Mouse (Mus musculus) fibroblast of lung, adult 2 months (primary cell): Measurements from ENCODE around the gene Rcbtb2.
"Not testable (repeated sequence)": the region's sequence is repeated elsewhere in the genome, so short reads cannot be mapped to it uniquely, and the experiment has no call there.

Experiments used
- DNase-seq: peaks from one replicate; pipeline ENCODE4 v3.0.0-alpha.2; 2011; ENCODE audit warnings: low read depth

Gene Rcbtb2

DNA sequence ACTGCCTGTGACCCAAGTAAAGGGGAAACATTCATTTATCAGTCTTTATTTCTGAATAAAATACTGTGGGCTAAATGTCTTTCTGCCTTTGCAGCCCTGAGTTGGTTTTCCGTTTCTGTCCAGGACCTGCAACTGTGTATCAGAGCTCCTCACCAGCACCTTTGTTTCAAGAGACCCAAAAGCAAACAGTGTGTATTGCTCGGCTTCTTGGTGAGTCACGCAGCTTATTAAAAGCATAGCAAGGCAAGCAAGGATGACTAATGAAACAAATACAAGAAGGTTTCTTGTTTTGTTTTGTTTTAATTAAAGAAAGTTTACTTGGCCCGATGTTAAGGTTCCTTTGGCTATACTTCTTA is at the start of gene Rcbtb2:
Gene Rcbtb2, plus strand, starts transcription at position 115 of the 356 bp plus-strand sequence.
- no peak for DNase-seq

DNA sequence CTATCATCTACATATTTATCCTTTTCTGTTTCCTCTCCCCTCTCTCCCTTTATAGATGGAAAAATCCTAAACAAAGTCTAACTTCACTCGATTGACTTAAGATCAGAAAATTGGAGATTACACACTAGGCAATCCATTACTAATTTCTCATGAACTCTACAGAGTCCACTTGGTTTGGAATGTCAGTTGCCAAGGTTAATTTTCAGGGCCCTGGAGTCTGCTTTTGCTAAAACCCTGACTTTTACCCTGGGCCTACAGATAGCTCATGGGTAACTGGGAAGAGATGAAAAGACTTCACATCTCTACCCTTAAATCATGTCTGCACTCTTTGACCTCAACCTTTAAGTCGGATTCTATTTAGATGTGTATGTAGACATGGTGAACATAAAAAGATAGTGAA is 39.3 kb upstream of the Rcbtb2 start:
- DNase-seq = no peak

DNA sequence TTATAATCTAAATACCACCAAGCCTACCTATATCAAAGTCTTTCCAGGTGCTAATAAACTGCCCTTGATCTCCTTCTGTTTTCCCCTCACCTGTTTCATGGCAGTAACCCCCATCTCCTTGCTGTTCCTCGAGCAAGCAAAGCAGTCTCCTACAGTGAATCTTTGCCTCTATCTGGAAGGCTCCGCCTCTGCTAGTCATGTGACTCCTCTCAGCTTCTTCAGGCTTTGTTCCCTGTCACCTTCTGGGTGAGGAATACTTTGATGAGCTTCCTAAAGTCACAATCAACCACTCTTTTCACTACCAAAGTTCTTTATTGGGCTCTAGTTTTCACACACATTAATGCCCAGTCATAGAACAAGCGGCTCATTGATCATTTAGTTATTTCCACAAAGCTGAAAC is 36.4 kb upstream of the Rcbtb2 start:
- DNase-seq = no peak

DNA sequence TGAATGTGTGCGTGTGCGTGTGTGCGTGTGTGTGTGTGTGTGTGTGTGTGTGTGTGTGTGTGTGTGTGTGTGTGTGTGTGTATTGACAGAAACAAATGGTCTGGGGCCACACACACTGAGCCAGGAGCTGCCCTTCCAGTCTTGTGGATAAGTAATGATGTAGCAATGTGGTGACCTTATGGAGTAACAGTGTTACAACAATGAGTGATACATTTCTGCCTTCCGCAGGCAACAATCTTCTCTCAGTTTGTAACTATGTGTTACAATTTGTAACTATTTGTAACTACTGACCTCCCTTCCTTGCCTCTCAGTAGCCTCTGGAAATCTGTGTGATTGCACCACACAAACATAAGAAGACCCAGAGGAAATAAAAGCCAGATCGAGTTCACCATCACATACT is 35.6 kb upstream of the Rcbtb2 start:
- no peak for DNase-seq

DNA sequence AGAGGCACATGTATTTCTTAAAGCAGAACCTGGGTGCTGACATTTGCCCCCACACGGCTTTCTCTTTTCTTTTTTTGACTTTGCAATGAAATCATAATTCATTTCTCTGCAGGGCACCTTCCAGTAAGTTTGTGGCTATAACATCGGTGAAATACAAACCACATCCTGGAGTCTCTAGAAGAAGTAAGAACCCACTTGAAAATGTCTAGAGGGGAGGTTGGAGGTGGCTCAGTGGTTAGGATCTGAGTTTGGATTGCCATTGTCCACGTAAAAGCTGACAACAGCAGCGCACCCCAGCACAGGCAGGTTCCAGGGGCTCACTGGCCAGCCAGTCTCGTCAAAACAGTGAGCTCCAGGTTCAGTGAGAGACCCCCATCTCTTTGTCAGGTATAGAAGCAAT is 35.1 kb upstream of the Rcbtb2 start:
- DNase-seq = no peak

DNA sequence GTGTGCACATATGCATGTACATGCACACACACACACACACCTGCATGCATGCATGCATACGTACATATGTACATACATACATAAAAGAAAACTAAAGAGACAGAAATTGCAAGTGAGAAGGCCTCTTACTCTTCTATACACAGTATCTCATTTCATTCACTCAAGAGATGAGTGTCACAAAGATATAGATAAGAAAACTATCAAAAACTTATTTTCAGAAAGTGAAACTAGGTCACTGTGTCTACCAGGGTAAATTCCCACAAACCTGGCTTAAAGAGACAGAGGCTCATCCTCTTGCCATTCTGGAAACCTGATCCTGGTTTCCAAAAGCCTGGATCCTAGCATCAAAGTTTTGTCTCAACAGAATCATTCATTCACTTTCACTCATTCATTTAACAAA is 34.6 kb upstream of the Rcbtb2 start:
- no peak for DNase-seq

DNA sequence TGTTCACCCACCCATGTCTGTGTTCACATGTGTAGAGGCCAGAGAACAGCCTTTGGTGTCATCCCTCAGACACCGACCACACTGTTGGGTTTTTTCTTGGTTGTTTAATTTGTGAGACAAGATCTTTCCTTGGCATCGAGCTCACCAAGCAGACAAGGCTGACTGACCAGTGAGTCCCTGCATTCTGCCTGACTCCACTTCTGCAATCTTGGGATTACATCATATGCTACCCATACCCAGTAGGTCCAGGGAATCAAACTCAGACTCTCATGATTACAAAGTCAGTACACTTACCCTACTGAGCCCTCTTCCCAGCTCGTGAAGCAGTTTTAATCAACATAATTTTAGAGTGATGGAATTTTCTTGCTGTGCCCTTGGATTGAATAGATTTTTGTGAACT is 30.0 kb upstream of the Rcbtb2 start:
- DNase-seq = no peak

DNA sequence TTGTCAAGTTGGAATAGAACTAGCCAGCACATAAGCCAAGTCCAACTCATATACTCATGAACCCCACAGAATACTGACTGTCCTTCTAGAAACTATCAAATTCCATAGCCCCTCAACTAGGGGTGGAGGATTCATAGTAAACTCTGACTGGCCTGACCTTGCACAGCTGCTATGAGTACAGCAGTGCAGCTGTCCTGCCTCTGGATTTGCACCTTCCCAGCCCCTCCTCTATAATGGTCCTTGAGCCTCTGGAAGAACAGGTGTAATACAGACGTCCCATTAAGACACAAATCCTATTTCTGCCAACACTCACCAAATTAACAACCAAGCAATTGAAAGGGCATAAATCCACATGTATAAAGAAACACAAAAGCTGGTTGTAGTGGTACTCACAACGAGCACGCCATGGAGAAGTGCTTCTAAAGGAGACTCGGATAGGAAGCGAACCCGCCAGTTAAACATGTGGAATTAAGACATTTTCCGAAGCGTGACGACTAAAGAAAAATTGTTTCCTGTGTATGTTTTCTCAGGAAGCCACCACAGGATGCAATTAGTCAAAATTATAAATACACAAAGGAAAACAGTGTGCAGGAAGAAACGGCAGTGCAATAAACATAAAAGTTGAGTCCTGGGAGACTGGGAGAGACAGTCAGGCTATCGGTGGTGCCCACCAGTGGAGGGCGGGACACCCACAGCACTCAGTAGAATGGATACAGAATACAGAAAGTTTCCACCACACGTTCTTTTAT is 27.9 kb upstream of the Rcbtb2 start:
- no peak for DNase-seq

DNA sequence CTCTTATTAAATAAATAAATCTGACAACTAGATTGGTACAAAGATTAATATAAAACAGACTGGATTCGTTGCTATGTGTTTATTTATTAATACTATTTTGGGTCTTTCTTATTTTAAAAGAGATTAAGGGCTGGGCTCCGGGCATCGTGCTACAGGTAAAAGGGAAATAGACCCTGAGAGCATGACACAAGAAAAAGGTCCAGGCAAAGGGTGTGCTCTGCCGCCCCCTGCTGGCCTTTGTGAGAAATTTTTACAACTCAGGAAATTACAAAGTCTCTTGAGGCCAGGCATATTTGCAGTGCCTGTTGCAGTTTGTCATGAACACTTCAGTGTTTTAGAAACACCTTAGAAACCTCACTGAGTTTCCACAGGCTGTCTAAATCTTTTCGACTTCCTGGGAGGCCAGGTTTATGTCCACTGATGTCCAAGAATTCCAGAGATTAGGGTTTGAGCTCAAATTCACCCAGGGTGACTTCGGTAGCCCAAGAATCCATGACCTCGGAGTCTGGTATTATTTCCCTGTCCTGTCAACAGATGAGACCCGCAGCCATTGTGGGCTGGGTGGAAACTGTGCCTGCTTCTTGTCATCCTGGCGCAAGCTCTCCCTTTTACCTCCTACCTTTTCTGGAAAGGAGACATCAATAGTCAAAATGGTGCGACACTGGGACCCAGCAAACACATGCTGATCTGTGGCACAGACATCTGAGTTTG is 24.0 kb upstream of the Rcbtb2 start:
- DNase-seq = no peak

DNA sequence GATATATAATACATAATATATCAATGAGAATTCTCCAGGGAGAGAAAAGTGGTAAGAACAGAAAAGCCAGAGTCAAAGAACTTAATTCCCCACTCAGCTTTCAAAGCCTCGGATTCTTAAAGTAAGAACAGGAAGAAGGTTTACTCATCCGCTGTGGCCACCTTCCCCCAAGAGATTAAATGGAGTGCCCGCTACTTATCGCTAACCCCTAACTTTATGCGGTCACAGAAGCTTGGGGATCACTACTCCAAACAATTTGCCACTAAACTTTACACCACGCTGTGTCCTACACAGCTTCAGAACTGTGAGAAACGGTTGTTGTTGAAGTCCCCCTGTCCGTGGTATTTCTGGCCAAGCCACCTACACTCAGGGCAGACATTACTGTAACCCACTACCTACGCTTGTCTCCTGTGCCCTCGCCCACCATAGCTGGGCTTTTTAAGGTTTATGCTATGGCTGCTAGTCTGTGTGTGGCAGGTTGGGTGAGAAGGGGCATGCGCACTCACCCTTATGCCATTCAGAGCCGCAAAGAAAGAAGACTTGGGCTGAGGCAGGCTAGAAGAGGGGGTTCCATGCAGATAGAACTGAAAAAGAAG is 20.5 kb upstream of the Rcbtb2 start:
- DNase-seq = no peak

DNA sequence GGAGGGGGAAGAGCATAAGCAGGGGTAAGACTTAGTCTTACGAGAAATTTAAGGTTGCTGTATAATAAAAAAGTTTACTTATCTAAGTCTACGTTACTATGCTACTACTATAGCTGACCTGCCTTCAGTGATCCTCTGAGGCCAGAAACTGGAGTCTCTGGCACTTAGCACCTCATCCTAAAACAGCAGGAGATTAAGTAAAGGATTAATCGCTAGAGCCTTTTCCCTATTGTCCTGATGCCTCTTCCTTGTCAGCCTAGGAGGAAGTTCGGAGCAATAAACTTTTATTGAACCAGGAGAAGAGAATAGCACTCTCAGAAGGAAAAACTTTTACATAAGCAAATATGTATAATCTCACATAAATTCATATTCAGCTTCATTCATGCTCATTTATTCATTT is 19.9 kb upstream of the Rcbtb2 start:
- DNase-seq = not testable (repeated sequence)

DNA sequence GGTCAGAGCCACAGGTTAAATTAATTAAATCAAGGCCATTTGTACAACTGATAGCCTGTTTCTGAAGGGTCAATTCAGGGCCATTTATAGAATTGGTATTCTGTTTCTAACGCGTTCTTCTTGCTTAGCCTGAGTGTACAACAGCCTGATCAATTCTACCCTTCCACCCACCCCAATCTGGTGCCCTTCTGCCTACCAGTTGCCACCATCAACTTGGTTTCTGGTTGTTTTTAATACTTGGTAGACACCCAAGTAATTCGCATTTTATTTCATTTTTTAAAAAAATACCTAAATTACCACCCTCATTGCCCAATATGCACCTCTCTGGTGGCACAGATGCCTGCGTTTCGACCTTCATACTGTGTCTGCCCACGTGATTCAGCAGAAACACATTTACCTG is 17.9 kb upstream of the Rcbtb2 start:
- DNase-seq = no peak

DNA sequence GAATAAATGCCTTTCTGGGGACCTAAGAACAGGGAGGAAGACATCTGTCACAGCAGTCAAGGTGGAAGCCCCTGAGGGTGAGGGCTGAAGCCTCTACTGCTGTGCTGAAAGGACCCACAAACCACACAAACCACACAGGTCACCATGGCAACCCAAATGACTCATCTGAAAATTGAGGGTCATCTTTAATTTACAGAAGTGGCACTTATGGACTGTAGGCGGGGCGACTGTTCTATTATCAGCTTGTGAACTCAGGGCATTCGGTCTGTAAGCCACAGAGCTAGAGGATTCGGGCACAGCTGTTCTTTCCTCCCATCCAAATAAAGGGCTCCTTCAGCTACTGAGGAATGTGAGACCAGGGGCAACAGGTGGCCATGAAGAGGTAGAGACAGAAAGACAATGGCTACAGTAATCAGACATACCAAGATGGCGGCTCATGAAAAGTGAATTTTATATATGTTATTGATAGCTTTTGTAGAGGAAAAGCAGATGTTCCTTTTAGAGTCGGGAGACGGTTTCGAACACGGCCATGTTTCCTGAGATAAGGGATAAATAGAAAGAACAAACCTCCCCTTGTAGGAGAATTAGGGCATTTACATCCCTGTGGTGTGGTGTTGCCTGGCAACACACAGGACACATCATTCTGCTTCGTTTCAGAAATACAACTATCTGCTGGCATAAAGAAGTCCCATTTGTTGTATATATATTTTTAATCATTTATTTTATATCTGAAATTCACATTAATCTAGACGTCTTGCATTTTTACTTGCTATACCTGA is 17.2 kb upstream of the Rcbtb2 start:
- no peak for DNase-seq

DNA sequence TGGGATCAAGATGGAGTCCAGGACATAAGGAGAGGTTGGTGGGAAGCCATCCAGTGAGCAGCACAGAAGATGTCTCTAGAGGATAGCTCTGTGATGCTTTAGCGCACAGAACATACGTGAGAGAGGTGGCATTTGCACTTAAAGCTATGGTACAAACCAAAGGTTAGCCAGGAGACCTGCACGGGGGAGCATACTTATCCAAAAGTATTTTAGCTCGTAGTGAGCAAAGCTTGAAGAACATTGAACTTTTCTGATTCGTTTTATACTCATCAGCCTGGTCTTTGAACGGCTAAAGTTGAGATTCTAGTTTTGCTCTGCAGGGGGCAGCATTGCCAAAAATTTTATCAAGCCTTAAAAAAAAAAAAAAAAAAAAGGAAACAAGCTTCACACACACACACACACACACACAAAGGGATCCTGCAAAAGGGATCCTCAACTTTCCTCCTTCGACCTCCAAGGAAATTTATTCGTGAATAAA is 16.6 kb upstream of the Rcbtb2 start:
- no peak for DNase-seq

DNA sequence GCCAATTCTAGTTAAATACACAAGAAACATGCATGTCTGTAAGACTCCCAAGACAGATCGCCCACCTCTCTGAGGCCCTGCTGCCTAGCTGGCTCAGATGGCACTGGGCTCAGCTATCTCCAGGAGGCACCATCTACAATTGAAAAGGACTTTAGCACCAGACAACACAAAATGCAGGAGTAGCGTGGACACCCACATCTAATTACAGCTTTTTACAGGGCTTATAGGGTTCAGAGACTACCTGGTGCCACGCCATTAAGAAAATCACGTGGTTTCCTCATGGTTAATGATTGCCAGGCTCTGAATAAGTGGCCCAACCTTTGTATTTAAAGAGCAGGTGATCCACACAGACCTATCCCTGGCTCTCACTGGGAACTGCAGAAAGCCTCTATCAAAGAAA is 15.9 kb upstream of the Rcbtb2 start:
- DNase-seq = no peak

DNA sequence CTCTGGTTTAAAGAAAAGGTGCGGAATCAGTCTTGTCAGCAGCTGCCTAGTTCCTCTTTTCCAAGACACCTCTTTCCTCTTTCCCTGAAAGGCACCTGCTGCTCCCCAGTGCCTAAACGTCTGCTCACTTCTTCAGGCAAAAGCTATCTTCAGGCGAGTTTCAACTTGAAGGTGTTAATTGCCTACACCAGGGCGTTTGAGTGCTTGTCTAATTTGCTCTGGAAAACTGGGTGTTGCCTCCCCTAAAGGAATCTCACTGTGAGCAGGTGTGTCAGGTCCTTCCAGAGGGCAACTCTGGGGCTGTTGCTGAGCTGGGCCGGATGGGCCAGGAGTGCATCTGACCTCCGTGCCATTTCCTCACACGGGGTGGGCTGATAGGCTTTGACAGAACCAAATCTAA is 15.5 kb upstream of the Rcbtb2 start:
- no peak for DNase-seq

DNA sequence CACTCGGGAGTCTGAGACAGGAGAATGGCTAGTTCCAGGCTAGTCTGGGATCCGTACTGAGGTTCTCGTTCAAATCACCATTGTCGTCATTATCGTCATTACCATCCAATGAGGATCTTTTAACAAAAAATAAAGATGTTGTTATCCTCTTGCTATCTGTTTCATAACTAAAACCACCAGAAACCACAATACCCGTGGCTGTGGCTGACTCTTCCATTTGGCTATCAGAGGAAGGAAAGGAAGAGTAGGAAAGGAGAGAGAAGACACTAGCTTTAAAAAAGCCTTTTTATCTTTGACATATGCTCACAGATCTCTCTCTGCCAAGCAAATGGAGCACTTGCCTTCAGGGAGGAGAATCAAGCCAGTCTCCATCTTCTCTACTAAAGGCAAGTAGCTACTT is 14.9 kb upstream of the Rcbtb2 start:
- DNase-seq = no peak

DNA sequence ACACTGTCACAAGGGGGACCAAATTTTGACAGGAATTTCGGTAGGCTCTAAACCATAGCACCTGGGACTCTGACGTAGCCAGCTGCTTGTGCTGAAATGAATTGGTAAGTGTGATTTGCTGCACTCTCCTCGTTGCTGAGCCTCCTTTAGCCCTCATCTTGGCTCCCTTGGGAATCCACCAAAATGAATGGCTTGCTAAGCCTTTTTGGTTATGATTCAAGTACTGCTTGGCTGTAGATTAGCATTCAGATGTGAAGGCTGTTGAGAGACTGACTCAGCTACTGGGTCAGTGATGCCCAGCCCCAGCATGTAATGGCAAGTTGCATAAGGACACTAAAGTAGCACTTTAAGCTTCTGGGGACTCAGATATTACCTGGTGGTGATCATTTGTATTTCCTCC is 12.2 kb upstream of the Rcbtb2 start:
- DNase-seq = no peak

DNA sequence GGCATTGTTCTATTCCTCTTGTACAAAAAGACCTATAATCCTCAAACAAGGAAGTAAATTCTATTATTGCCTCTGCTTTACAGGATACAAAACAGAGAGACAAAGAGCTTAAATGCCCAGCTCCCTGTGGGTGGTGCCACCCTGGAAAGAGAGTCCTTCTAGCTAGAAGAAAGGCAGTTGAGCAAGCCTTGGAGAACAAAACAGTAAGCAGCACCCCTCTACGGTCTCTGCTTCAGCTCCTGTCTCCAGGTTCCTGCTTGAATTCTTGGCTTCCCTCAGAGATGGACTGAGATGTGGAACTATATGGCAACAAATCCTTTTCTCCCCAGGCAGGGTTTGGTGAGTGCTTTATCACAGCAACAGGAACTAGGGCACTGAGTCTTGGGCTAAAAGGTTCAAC is 11.7 kb upstream of the Rcbtb2 start:
- no peak for DNase-seq

DNA sequence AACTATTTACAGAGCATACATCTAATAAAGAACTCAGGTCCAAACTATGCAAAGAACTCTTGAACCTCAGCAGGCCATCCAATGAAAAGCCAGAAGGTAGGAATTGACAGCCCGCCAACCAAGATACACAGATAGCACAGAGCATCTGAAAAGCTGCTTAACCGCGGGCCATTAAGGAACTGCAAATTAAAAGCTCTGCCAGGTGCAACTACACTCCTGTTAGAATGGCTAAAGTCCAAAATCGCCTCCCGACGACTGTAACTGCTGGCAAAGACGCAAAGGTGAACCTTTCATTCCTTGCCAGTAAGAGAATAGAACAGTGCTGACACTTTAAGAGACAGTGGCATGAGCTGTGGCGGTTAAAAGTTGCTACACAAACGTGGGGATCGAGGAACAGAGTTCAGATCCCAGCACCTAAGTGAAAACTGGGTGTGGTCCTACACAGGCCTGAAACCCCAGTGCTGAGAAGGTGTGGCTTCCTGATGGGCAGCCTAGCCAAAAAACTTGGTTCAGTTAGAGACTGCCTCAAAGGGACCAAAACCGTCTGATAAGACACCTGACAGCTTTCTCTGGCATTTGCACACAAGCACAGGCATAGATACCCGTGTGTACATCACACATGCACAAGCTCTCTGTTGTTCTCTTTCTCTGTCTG is 10.5 kb upstream of the Rcbtb2 start:
- DNase-seq = no peak

DNA sequence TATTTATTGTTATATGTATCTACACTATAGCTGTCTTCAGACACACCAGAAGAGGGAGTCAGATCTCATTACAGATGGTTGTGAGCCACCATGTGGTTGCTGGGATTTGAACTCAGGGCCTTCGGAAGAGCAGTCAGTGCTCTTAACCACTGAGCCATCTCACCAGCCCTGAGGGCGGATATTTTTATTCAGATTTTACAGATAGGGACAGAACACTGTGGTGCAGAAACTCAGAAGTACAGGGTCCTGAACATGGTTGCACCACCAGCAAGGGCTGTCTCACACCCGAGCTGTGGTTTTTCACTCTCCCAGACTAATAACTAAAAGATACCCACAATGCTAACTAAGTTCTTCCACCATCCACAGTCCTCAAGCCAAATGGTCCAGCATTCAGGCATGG is 7.9 kb upstream of the Rcbtb2 start:
- DNase-seq = not testable (repeated sequence)

DNA sequence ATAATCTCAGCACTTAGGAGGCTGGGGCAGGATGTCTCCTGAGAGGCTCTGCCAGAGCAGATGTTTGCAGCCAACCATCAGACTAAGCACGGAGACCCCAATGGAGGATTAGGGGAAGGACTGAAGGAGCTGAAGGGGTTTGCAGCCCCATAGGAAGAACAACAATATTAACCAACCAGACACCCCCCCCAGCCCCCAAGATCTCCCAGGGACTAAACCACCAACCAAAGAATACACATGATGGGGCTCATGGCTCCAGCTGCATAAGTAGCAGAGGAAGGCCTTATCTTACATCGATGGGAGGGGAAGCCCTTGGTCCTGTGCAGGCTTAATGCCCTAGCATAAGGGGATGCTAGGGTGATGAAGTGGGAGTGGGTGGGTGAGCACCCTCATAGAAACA is 6.5 kb upstream of the Rcbtb2 start:
- no peak for DNase-seq
